Mouse (Mus musculus): ENCODE data around the gene S1pr5. TPM values are rescaled to one million over a fixed set of nuclear protein-coding genes. Genes with fewer than 3 reads are reported as not detected.
"Not testable (repeated sequence)": the region's sequence is repeated elsewhere in the genome, so short reads cannot be mapped to it uniquely, and the experiment has no call there.

S1pr5 gene
- polyA plus RNA-seq, 1 experiment from 2014 or later, result 0.08 TPM

GRCm38 (mm10) chr9:21231551-21231950 lies 16.7 kb downstream of the S1pr5 start:
- H3K4me3 ChIP-seq (ENCODE audit: low read depth, low read length), result no peak overlapping the region
- peaks cover 26% of the 10 kb centered on the region for H3K36me3 ChIP-seq (replicated peaks; ENCODE audit: insufficient read depth, low read length)
- no peaks in the 10 kb centered on the region for H3K9me3 ChIP-seq (ENCODE audit: low read length)
- H3K27ac ChIP-seq (ENCODE audit: low read depth), result no peak overlapping the region
- WGBS (ENCODE audit: insufficient replicate concordance), result 67% methylated on average over 23 of the region's 23 CpGs
- DNase-seq (no peak), ATAC-seq (no peak)
- TF ChIP-seq EP300 (IDR thresholded peaks at IDR 0.05; ENCODE audit: low read depth) (no peak), CTCF (IDR thresholded peaks at IDR 0.05; ENCODE audit: low read depth) (no peak)
- H3K27me3 ChIP-seq (ENCODE audit: insufficient read depth, low read length), result no peaks in the 10 kb centered on the region
- no peak overlapping the region for H3K4me2 ChIP-seq (ENCODE audit: low read depth, low read length)
- no peak overlapping the region for H3K9ac ChIP-seq (replicated peaks)
- H3K4me1 ChIP-seq (ENCODE audit: insufficient read depth), result peaks cover 20% of the 10 kb centered on the region

- 15% methylated on average over 16 of the region's 16 CpGs for WGBS (ENCODE audit: insufficient replicate concordance)
- H3K36me3 ChIP-seq (replicated peaks; ENCODE audit: insufficient read depth, low read length), result peaks cover 13% of the 10 kb centered on the region; the same call in 1 of the 2 replicates
- H3K4me1 ChIP-seq (ENCODE audit: insufficient read depth), result peaks cover 23% of the 10 kb centered on the region
- TF ChIP-seq CTCF (IDR thresholded peaks at IDR 0.05; ENCODE audit: low read depth) (no peak), EP300 (IDR thresholded peaks at IDR 0.05; ENCODE audit: low read depth) (no peak)
- peak overlapping the region; percentile 84 for H3K27ac ChIP-seq (ENCODE audit: low read depth)
- ATAC-seq, result peak; percentile 67
- H3K9ac ChIP-seq (replicated peaks), result peak overlapping the region; percentile 54
- H3K9me3 ChIP-seq (ENCODE audit: low read length), result no peaks in the 10 kb centered on the region
- H3K4me2 ChIP-seq (ENCODE audit: low read depth, low read length), result peak overlapping the region; percentile 76
- DNase-seq, result peak; percentile 59
- peak overlapping the region; percentile 35 for H3K4me3 ChIP-seq (ENCODE audit: low read depth, low read length)
- H3K27me3 ChIP-seq (ENCODE audit: insufficient read depth, low read length), result no peaks in the 10 kb centered on the region
Measured at GRCm38 (mm10) chr9:21227342-21227741, 20.9 kb downstream of the S1pr5 start.

DNA sequence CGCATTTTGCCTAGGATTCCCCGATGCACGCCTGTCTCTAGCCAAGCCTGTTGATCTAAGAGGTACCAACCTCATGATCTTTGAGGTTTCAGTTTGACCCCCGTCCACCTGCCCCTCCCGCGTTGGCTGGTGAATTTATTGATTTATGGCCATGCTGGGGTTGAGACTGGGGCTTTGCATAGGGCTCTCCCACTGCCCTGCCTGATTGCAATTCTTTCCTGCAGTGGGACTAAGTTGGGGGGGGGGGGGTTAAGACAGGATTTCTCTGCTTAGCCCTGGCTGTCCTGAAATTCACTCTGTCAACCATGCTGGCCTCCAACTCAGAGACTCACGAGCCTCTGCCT lies 22.9 kb downstream of the S1pr5 start:
- DNase-seq, result no peak
- no peaks in the 10 kb centered on the region for H3K9me3 ChIP-seq (ENCODE audit: low read length)

GRCm38 (mm10) chr9:21224576-21225414 lies 23.4 kb downstream of the S1pr5 start:
- DNase-seq (peak; percentile 72), ATAC-seq (peak; percentile 60)
- Histone ChIP-seq H3K27ac (ENCODE audit: low read depth) (peak overlapping the region; percentile 53), H3K9ac (replicated peaks) (0 out of 2 replicates have a peak overlapping the region, but pooled peaks have one; percentile 16), H3K27me3 (ENCODE audit: insufficient read depth, low read length) (no peaks in the 10 kb centered on the region), H3K9me3 (ENCODE audit: low read length) (no peaks in the 10 kb centered on the region), H3K36me3 (replicated peaks; ENCODE audit: insufficient read depth, low read length) (no peaks in the 10 kb centered on the region), H3K4me1 (ENCODE audit: insufficient read depth) (peaks cover 28% of the 10 kb centered on the region), H3K4me3 (ENCODE audit: low read depth, low read length) (peak overlapping the region; percentile 39), H3K4me2 (ENCODE audit: low read depth, low read length) (peak overlapping the region; percentile 67)
- TF ChIP-seq CTCF (IDR thresholded peaks at IDR 0.05; ENCODE audit: low read depth) (peak; percentile 22), EP300 (IDR thresholded peaks at IDR 0.05; ENCODE audit: low read depth) (no peak)
- 20% methylated on average over 26 of the region's 26 CpGs for WGBS (ENCODE audit: insufficient replicate concordance)

More for the DNA sequence above, 22.9 kb downstream of the S1pr5 start:
- ATAC-seq, result no peak
- Histone ChIP-seq H3K27me3 (ENCODE audit: insufficient read depth, low read length) (no peaks in the 10 kb centered on the region), H3K9ac (replicated peaks) (0 out of 2 replicates have a peak overlapping the region, but pooled peaks have one; percentile 16), H3K4me2 (ENCODE audit: low read depth, low read length) (peak overlapping the region; percentile 67), H3K4me3 (ENCODE audit: low read depth, low read length) (peak overlapping the region; percentile 39), H3K27ac (ENCODE audit: low read depth) (peak overlapping the region; percentile 53; the same call in 1 of the 2 replicates), H3K4me1 (ENCODE audit: insufficient read depth) (peaks cover 28% of the 10 kb centered on the region), H3K36me3 (replicated peaks; ENCODE audit: insufficient read depth, low read length) (peaks cover under 1% of the 10 kb centered on the region; the same call in 1 of the 2 replicates)
- WGBS (ENCODE audit: insufficient replicate concordance), result 6% methylated on average over 7 of the region's 7 CpGs
- TF ChIP-seq EP300 (IDR thresholded peaks at IDR 0.05; ENCODE audit: low read depth) (no peak), CTCF (IDR thresholded peaks at IDR 0.05; ENCODE audit: low read depth) (no peak)

DNA sequence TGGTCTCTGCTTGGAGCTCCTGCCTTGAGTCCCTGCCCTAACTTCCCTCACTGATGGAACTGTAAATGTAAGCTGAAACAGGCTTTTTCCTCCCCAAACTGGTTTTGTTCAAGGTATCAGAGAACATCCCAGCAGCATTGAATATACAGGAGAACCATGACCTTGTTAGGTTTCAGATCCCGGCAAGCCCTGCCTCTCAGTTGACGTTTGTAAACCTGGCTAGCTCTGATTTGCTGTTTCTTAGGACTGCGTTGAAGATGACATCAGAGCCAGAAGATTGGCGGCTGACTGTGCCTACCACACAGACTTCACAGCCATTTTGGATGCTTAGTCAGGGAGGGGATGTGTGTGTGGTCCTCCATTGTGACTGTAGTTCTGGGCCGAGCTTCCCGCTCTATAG lies 24.3 kb downstream of the S1pr5 start:
- H3K4me3 ChIP-seq (ENCODE audit: low read depth, low read length), result no peak overlapping the region
- H3K4me1 ChIP-seq (ENCODE audit: insufficient read depth), result peaks cover 28% of the 10 kb centered on the region
- H3K9ac ChIP-seq (replicated peaks), result no peak overlapping the region
- 85% methylated on average over 6 of the region's 6 CpGs for WGBS (ENCODE audit: insufficient replicate concordance)
- TF ChIP-seq CTCF (IDR thresholded peaks at IDR 0.05; ENCODE audit: low read depth), result no peak
- no peak for TF ChIP-seq EP300 (IDR thresholded peaks at IDR 0.05; ENCODE audit: low read depth)
- H3K27ac ChIP-seq (ENCODE audit: low read depth), result no peak overlapping the region
- no peak overlapping the region for H3K4me2 ChIP-seq (ENCODE audit: low read depth, low read length)
- DNase-seq (no peak), ATAC-seq (no peak)
- no peaks in the 10 kb centered on the region for H3K36me3 ChIP-seq (replicated peaks; ENCODE audit: insufficient read depth, low read length)
- no peaks in the 10 kb centered on the region for H3K27me3 ChIP-seq (ENCODE audit: insufficient read depth, low read length)
- H3K9me3 ChIP-seq (ENCODE audit: low read length), result no peaks in the 10 kb centered on the region

DNA sequence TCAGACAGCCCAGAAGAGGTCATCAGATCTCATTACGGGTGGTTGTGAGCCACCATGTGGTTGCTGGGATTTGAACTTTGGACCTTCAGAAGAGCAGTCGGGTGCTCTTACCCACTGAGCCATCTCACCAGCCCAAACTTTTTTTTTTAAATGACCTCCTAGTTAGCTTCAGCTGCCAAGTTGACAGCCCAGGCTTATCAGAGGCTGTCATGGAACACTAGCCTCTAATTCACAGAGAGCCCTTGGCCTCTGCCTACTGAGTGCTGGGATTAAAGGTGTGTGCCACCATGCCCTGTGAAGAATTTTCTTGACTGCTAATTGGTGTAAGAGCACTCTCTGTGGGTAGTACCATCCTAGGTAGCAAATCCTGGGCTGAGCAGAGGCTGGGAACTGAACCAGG lies 24.8 kb downstream of the S1pr5 start:
- DNase-seq; H3K27ac ChIP-seq (ENCODE audit: low read depth); H3K9ac ChIP-seq (replicated peaks); H3K9me3 ChIP-seq (ENCODE audit: low read length); H3K4me2 ChIP-seq (ENCODE audit: low read depth, low read length); ATAC-seq; H3K36me3 ChIP-seq (replicated peaks; ENCODE audit: insufficient read depth, low read length); H3K4me3 ChIP-seq (ENCODE audit: low read depth, low read length); H3K27me3 ChIP-seq (ENCODE audit: insufficient read depth, low read length): not testable (repeated sequence)
- peaks cover 28% of the 10 kb centered on the region for H3K4me1 ChIP-seq (ENCODE audit: insufficient read depth)
- WGBS (ENCODE audit: insufficient replicate concordance), result 100% methylated on average over 1 of the region's 2 CpGs

Data from liver, postnatal 0 days (tissue).